Mouse (Mus musculus) testis, adult 2 months (tissue): ENCODE data around the gene Trappc10.

Experiments used
- CTCF ChIP-seq: fragments of 200-500 bp; IDR thresholded peaks from 2 replicates; pipeline ENCODE4 v1.5.1; 2012; ENCODE audit warnings: low read depth, mild to moderate bottlenecking, inconsistent platforms, low read length, moderate library complexity; ENCODE audit not compliant: control insufficient read depth, insufficient read depth, insufficient replicate concordance
- POLR2A ChIP-seq: fragments of 200-500 bp; IDR thresholded peaks from 2 replicates; pipeline ENCODE4 v1.6.1; 2012; ENCODE audit warnings: low read depth, mild to moderate bottlenecking, inconsistent platforms, low read length, moderate library complexity; ENCODE audit not compliant: control insufficient read depth

- TF ChIP-seq CTCF (no peak), POLR2A (no peak)
Observed at GRCm38 (mm10) chr10:78255646-78256059, 11.2 kb upstream of the Trappc10 start.
